Mouse (Mus musculus) erythroblast, embryonic 14.5 days (primary cell): ENCODE measurements around the gene Fa2h.

ENCODE experiments used
- GATA1 ChIP-seq: IDR thresholded peaks from 2 replicates; pipeline ENCODE4 v1.6.1; 2012; ENCODE audit warnings: low read length, inconsistent platforms, mixed read lengths
- TAL1 ChIP-seq: IDR thresholded peaks from 3 replicates; pipeline ENCODE4 v1.6.1; 2012; ENCODE audit warnings: low read length, inconsistent platforms, mixed read lengths

- no peak for TF ChIP-seq GATA1
- no peak for TF ChIP-seq TAL1
Measured at GRCm38 (mm10) chr8:111304359-111304758, 89.3 kb downstream of the Fa2h start.
